8 mouse cellular contexts compared by ENCODE assay signal in genomic region chr12:70913429-70913828, GRCm38 (mm10). TPM values are rescaled to one million over a fixed set of nuclear protein-coding genes. Genes with fewer than 3 reads are reported as not detected.
DNase-seq lines count a peak whose midpoint lies in the region; ATAC-seq and TF ChIP-seq lines count a peak whose summit lies in the region.
"Had no signal": no experiment of that assay in that cellular context is flagged by ENCODE, and none has a peak within 500 bp of the region (broad histone marks: within the 10 kb centered on the region; RNA-seq: fewer than 3 reads in every experiment).

No protein-coding gene starts in this region.

- peak; percentile 87 for TF ChIP-seq CTCF in layer of hippocampus, adult 2 months (conservative IDR thresholded peaks at IDR 0.05)

- H3K4me3 ChIP-seq in layer of hippocampus, adult 2 months = no peak overlapping the region
- H3K4me3 ChIP-seq: stomach, embryonic 15.5 days had no signal

- DNase-seq in ovary, postnatal 36 days (ENCODE audit: low spot score) = peak; percentile 59
- DNase-seq in ovary, adult 18-20 months (ENCODE audit: low spot score) = no peak
- DNase-seq in adipocyte (ENCODE audit: low spot score) = peak; percentile 69
- peak; percentile 68 to 69 for DNase-seq in frontal cortex, postnatal 36 days (ENCODE audit: low spot score in 2 of 2)
- peak; percentile 51 to 72 for DNase-seq in layer of hippocampus, adult 2 months (ENCODE audit: low spot score in 2 of 2)
- DNase-seq in testis, postnatal 10 days (ENCODE audit: low spot score) = peak; percentile 68

- no peak overlapping the region for H3K27ac ChIP-seq in layer of hippocampus, adult 2 months

- ATAC-seq in megakaryocyte, adult 5-6 weeks (ENCODE audit: poor library complexity, severe bottlenecking) = peak; percentile 62

RNA-seq across cellular contexts. Expression of gene Actr10, which starts 24.2 kb away (rescaled TPM):
- total RNA-seq in layer of hippocampus, adult 2 months (2021) = 100 to 1,000 TPM; 160 to 172 TPM
- 109 and 153 TPM in 2 replicates for total RNA-seq in megakaryocyte, adult 5-6 weeks (2015)
- 54.0 and 81.4 TPM in 2 replicates for total RNA-seq in megakaryocyte, adult 5-6 weeks (2017)
